Mouse (Mus musculus): ENCODE data around the gene Mgll. TPM values are rescaled to one million over a fixed set of nuclear protein-coding genes. Genes with fewer than 3 reads are reported as not detected.

The Mgll gene
- polyA plus RNA-seq, 1 experiment = 57.9 TPM

GRCm38 (mm10) chr6:88762440-88763196, 38.4 kb downstream of the Mgll start:
- peaks cover 8% of the 10 kb centered on the region for H3K4me1 ChIP-seq (ENCODE audit: control insufficient read depth, insufficient read depth, low read length)
- no peak overlapping the region for H3K27ac ChIP-seq (ENCODE audit: control insufficient read depth, insufficient read depth, low read depth, low read length, poor library complexity)
- H3K4me3 ChIP-seq (replicated peaks; ENCODE audit: control insufficient read depth, low read depth, low read length) = no peak overlapping the region
- WGBS = 77% methylated on average over 13 of the region's 13 CpGs
- TF ChIP-seq POLR2A (IDR thresholded peaks at IDR 0.05; ENCODE audit: borderline replicate concordance, control insufficient read depth, low read depth, low read length) (no peak), CTCF (IDR thresholded peaks at IDR 0.05; ENCODE audit: control insufficient read depth, insufficient read depth, low read length) (no peak)

GRCm38 (mm10) chr6:88763518-88764077, 39.4 kb downstream of the Mgll start:
- Histone ChIP-seq H3K27ac (ENCODE audit: control insufficient read depth, insufficient read depth, low read depth, low read length, poor library complexity) (no peak overlapping the region), H3K4me3 (replicated peaks; ENCODE audit: control insufficient read depth, low read depth, low read length) (no peak overlapping the region), H3K4me1 (ENCODE audit: control insufficient read depth, insufficient read depth, low read length) (peaks cover 4% of the 10 kb centered on the region; the same call in 1 of the 2 replicates)
- WGBS = 93% methylated on average over 3 of the region's 3 CpGs
- TF ChIP-seq CTCF (IDR thresholded peaks at IDR 0.05; ENCODE audit: control insufficient read depth, insufficient read depth, low read length) = no peak
- TF ChIP-seq POLR2A (IDR thresholded peaks at IDR 0.05; ENCODE audit: borderline replicate concordance, control insufficient read depth, low read depth, low read length) = no peak

- TF ChIP-seq CTCF (IDR thresholded peaks at IDR 0.05; ENCODE audit: control insufficient read depth, insufficient read depth, low read length) (no peak), POLR2A (IDR thresholded peaks at IDR 0.05; ENCODE audit: borderline replicate concordance, control insufficient read depth, low read depth, low read length) (no peak)
- WGBS = 74% methylated on average over 4 of the region's 4 CpGs
- peaks cover 4% of the 10 kb centered on the region; the same call in 1 of the 2 replicates for H3K4me1 ChIP-seq (ENCODE audit: control insufficient read depth, insufficient read depth, low read length)
- H3K27ac ChIP-seq (ENCODE audit: control insufficient read depth, insufficient read depth, low read depth, low read length, poor library complexity) = no peak overlapping the region
- H3K4me3 ChIP-seq (replicated peaks; ENCODE audit: control insufficient read depth, low read depth, low read length) = no peak overlapping the region
These were observed 40.1 kb downstream of the Mgll start for GRCm38 (mm10) chr6:88764281-88764680.

GRCm38 (mm10) chr6:88767740-88768139, 43.5 kb downstream of the Mgll start:
- no peak for TF ChIP-seq POLR2A (IDR thresholded peaks at IDR 0.05; ENCODE audit: borderline replicate concordance, control insufficient read depth, low read depth, low read length)
- TF ChIP-seq CTCF (IDR thresholded peaks at IDR 0.05; ENCODE audit: control insufficient read depth, insufficient read depth, low read length) = no peak
- Histone ChIP-seq H3K4me1 (ENCODE audit: control insufficient read depth, insufficient read depth, low read length) (peaks cover 3% of the 10 kb centered on the region; the same call in 1 of the 2 replicates), H3K27ac (ENCODE audit: control insufficient read depth, insufficient read depth, low read depth, low read length, poor library complexity) (no peak overlapping the region), H3K4me3 (replicated peaks; ENCODE audit: control insufficient read depth, low read depth, low read length) (no peak overlapping the region)
- 81% methylated on average over 4 of the region's 4 CpGs for WGBS

DNA sequence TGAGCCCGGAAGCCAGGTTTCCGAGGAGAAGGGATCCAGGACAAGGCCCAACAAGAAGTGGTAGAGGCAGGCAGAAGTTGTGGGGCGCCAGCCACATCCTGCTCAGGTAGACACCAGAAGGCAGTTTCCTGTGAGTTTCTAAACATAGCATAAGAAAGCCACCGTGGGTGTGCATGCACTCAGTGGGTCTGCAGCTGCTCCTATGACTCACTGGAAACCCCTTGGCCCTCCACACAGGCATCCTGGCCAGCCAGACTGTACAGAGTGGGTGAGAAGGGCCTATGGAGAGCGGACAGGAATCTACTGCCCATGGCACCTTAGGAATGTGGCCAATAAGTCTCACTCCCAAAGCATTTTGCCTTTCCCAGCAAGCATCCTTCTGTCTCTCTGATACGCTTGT, 45.5 kb downstream of the Mgll start:
- Histone ChIP-seq H3K4me1 (ENCODE audit: control insufficient read depth, insufficient read depth, low read length) (peaks cover 3% of the 10 kb centered on the region; the same call in 1 of the 2 replicates), H3K4me3 (replicated peaks; ENCODE audit: control insufficient read depth, low read depth, low read length) (no peak overlapping the region), H3K27ac (ENCODE audit: control insufficient read depth, insufficient read depth, low read depth, low read length, poor library complexity) (no peak overlapping the region)
- no peak for TF ChIP-seq POLR2A (IDR thresholded peaks at IDR 0.05; ENCODE audit: borderline replicate concordance, control insufficient read depth, low read depth, low read length)
- no peak for TF ChIP-seq CTCF (IDR thresholded peaks at IDR 0.05; ENCODE audit: control insufficient read depth, insufficient read depth, low read length)
- 39% methylated on average over 6 of the region's 6 CpGs for WGBS

- Histone ChIP-seq H3K4me1 (ENCODE audit: control insufficient read depth, insufficient read depth, low read length) (peaks cover 3% of the 10 kb centered on the region; the same call in 1 of the 2 replicates), H3K4me3 (replicated peaks; ENCODE audit: control insufficient read depth, low read depth, low read length) (no peak overlapping the region), H3K27ac (ENCODE audit: control insufficient read depth, insufficient read depth, low read depth, low read length, poor library complexity) (no peak overlapping the region; the same call in 1 of the 2 replicates)
- 29% methylated on average over 17 of the region's 17 CpGs for WGBS
- TF ChIP-seq POLR2A (IDR thresholded peaks at IDR 0.05; ENCODE audit: borderline replicate concordance, control insufficient read depth, low read depth, low read length) (no peak), CTCF (IDR thresholded peaks at IDR 0.05; ENCODE audit: control insufficient read depth, insufficient read depth, low read length) (no peak)
These were observed 46.2 kb downstream of the Mgll start for GRCm38 (mm10) chr6:88770300-88770904.

- Histone ChIP-seq H3K27ac (ENCODE audit: control insufficient read depth, insufficient read depth, low read depth, low read length, poor library complexity) (no peak overlapping the region), H3K4me1 (ENCODE audit: control insufficient read depth, insufficient read depth, low read length) (peaks cover 3% of the 10 kb centered on the region; the same call in 1 of the 2 replicates), H3K4me3 (replicated peaks; ENCODE audit: control insufficient read depth, low read depth, low read length) (no peak overlapping the region)
- 95% methylated on average over 5 of the region's 5 CpGs for WGBS
- no peak for TF ChIP-seq POLR2A (IDR thresholded peaks at IDR 0.05; ENCODE audit: borderline replicate concordance, control insufficient read depth, low read depth, low read length)
- no peak for TF ChIP-seq CTCF (IDR thresholded peaks at IDR 0.05; ENCODE audit: control insufficient read depth, insufficient read depth, low read length)
These were observed 46.8 kb downstream of the Mgll start for GRCm38 (mm10) chr6:88770981-88771380.

DNA sequence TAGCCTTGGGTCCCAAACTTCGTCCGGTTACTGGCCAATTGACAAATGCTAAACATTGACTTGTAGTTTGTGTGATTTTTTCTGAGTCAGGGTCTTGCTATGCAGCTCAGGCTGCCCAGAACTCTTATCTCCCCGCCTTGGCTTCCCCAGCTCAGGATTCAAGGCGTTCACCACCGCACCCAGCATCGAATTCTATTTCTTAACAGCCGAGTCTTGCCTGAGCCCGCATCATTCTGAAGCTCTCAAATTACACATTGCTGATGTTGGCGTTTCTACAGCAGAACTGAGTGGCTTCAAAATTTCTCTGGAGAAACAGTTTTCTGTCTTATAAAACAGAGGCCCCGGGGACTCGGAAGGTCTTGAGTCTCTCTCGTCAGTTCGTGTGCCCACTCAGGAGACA, 47.8 kb downstream of the Mgll start:
- 91% methylated on average over 13 of the region's 13 CpGs for WGBS
- peaks cover 3% of the 10 kb centered on the region; the same call in 1 of the 2 replicates for H3K4me1 ChIP-seq (ENCODE audit: control insufficient read depth, insufficient read depth, low read length)
- no peak overlapping the region for H3K27ac ChIP-seq (ENCODE audit: control insufficient read depth, insufficient read depth, low read depth, low read length, poor library complexity)
- H3K4me3 ChIP-seq (replicated peaks; ENCODE audit: control insufficient read depth, low read depth, low read length) = no peak overlapping the region
- TF ChIP-seq CTCF (IDR thresholded peaks at IDR 0.05; ENCODE audit: control insufficient read depth, insufficient read depth, low read length) (no peak), POLR2A (IDR thresholded peaks at IDR 0.05; ENCODE audit: borderline replicate concordance, control insufficient read depth, low read depth, low read length) (no peak)
